Mouse (Mus musculus) subcutaneous adipose tissue, adult 2 months (tissue): ENCODE results near the gene Ppp1r15b. TPM values are rescaled to one million over a fixed set of nuclear protein-coding genes. Genes with fewer than 3 reads are reported as not detected.

ENCODE experiments used
- polyA plus RNA-seq: library from polyadenylated mRNA; depleted of rRNA; stranded (reverse); fragments of >200 nt; gene quantifications from 2 replicates; pipeline ENCODE4 v1.2.3, GENCODE M21; 2012; ENCODE audit warnings: low replicate concordance; rRNA removed

Gene Ppp1r15b
- 18.7 and 31.0 TPM in 2 replicates for polyA plus RNA-seq

GRCm38 (mm10) chr1:133130638-133131560, at the start of gene Ppp1r15b:
Gene Ppp1r15b, plus strand, starts transcription at chr1:133131143.

GRCm38 (mm10) chr1:133163820-133164431, 33.0 kb downstream of the Ppp1r15b start, which contains the start of gene Plekha6:
Gene Plekha6, plus strand, starts transcription at chr1:133164210.

Other genes with a start within 250 kb of the Ppp1r15b start
- 53.0 and 72.3 TPM in 2 replicates for gene Mdm4, start 100.6 kb upstream of the Ppp1r15b start, polyA plus RNA-seq
- 10.3 and 15.1 TPM in 2 replicates for gene Pik3c2b, start 85.5 kb upstream of the Ppp1r15b start, polyA plus RNA-seq
- 18.7 and 27.9 TPM in 2 replicates for gene Plekha6, start 33.1 kb downstream of the Ppp1r15b start, polyA plus RNA-seq
- 2.1 TPM in 1 of 2 replicates, not detected in the other for gene Golt1a, start 178.7 kb downstream of the Ppp1r15b start, polyA plus RNA-seq
- gene Kiss1, start 190.7 kb downstream of the Ppp1r15b start, polyA plus RNA-seq, result not detected in 2 replicates
- gene Ren1, start 219.4 kb downstream of the Ppp1r15b start, polyA plus RNA-seq, result 0.72 and 1.8 TPM in 2 replicates
- gene Etnk2, start 232.4 kb downstream of the Ppp1r15b start, polyA plus RNA-seq, result 0.86 and 1.8 TPM in 2 replicates